Mouse (Mus musculus): ENCODE measurements around the gene Six2. TPM values are rescaled to one million over a fixed set of nuclear protein-coding genes. Genes with fewer than 3 reads are reported as not detected.
"Not testable (repeated sequence)": the region's sequence is repeated elsewhere in the genome, so short reads cannot be mapped to it uniquely, and the experiment has no call there.

The Six2 gene
- polyA plus RNA-seq, 1 experiment from 2014 or later: 0.06 TPM

- no peaks in the 10 kb centered on the region for H3K9me3 ChIP-seq (ENCODE audit: control insufficient read depth, low read length)
- H3K36me3 ChIP-seq (ENCODE audit: control insufficient read depth, insufficient read depth, low read length): no peaks in the 10 kb centered on the region
- 8% methylated on average over 11 of the region's 11 CpGs for WGBS
- H3K27ac ChIP-seq (ENCODE audit: low read length): no peak overlapping the region
- H3K4me3 ChIP-seq (ENCODE audit: low read length): no peak overlapping the region
- peaks cover 96% of the 10 kb centered on the region for H3K27me3 ChIP-seq (ENCODE audit: control insufficient read depth, insufficient read depth, low read depth, low read length)
- peaks cover 19% of the 10 kb centered on the region for H3K4me1 ChIP-seq (replicated peaks; ENCODE audit: control insufficient read depth, insufficient read depth, low read length)
- ATAC-seq (ENCODE audit: low read depth): no peak
- H3K4me2 ChIP-seq (ENCODE audit: low read depth, low read length): no peak overlapping the region
- no peak overlapping the region for H3K9ac ChIP-seq (ENCODE audit: low read length)
Measured at GRCm38 (mm10) chr17:85685689-85686281, 2.3 kb downstream of the Six2 start.

DNA sequence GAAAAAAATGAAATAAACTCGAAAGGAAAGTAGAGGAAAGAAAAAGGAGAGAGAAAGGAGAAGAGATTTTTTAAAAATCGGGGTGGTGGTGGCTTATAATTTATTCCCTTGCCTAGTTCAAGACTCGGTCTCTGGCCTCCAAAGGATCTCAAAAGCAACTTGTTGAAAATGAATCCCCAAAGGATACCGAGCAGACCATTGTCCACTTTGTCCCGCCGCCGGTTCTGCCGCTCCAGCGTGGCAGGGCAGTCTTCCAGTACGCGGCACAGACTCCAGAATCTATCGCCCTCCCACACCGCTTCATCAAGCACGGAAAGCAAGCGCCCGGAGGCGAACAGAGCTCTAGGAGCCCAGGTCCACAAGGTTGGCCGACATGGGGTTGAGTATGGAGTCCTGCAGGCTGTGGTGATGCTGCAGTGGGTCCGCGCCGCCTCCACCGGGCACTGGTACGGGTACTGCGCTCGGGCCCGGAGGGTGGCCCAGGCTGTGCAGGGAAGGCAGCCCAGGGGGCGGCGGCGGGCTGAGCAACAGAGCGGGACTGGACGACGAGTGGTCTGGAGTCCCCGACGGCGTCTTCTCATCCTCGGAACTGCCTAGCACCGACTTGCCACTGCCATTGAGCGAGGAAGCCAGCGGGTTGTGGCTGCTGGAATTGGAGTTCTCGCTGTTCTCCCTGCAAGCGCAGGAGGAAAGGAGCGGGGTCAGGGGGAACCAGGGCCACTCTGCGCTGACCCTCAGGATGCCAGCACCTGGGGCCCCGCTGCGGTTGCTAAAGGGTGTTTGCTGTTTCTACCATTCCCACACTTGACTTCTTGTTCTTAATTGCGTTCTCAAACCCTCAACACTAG is 3.0 kb downstream of the Six2 start:
- no peak for ATAC-seq (ENCODE audit: low read depth)
- peaks cover 19% of the 10 kb centered on the region for H3K4me1 ChIP-seq (replicated peaks; ENCODE audit: control insufficient read depth, insufficient read depth, low read length)
- 2% methylated on average over 46 of the region's 46 CpGs for WGBS
- H3K9me3 ChIP-seq (ENCODE audit: control insufficient read depth, low read length): no peaks in the 10 kb centered on the region
- peaks cover 96% of the 10 kb centered on the region for H3K27me3 ChIP-seq (ENCODE audit: control insufficient read depth, insufficient read depth, low read depth, low read length)
- no peak overlapping the region for H3K4me3 ChIP-seq (ENCODE audit: low read length)
- H3K36me3 ChIP-seq (ENCODE audit: control insufficient read depth, insufficient read depth, low read length): no peaks in the 10 kb centered on the region
- no peak overlapping the region for H3K4me2 ChIP-seq (ENCODE audit: low read depth, low read length)
- H3K9ac ChIP-seq (ENCODE audit: low read length): no peak overlapping the region
- H3K27ac ChIP-seq (ENCODE audit: low read length): no peak overlapping the region

- WGBS: 3% methylated on average over 6 of the region's 6 CpGs
- not testable (repeated sequence) for ATAC-seq (ENCODE audit: low read depth); H3K9me3 ChIP-seq (ENCODE audit: control insufficient read depth, low read length); H3K4me3 ChIP-seq (ENCODE audit: low read length); H3K36me3 ChIP-seq (ENCODE audit: control insufficient read depth, insufficient read depth, low read length); H3K9ac ChIP-seq (ENCODE audit: low read length); H3K4me2 ChIP-seq (ENCODE audit: low read depth, low read length); H3K27ac ChIP-seq (ENCODE audit: low read length)
- peaks cover 96% of the 10 kb centered on the region for H3K27me3 ChIP-seq (ENCODE audit: control insufficient read depth, insufficient read depth, low read depth, low read length)
- peaks cover 24% of the 10 kb centered on the region for H3K4me1 ChIP-seq (replicated peaks; ENCODE audit: control insufficient read depth, insufficient read depth, low read length)
Measured at GRCm38 (mm10) chr17:85684436-85684835, 3.6 kb downstream of the Six2 start.

DNA sequence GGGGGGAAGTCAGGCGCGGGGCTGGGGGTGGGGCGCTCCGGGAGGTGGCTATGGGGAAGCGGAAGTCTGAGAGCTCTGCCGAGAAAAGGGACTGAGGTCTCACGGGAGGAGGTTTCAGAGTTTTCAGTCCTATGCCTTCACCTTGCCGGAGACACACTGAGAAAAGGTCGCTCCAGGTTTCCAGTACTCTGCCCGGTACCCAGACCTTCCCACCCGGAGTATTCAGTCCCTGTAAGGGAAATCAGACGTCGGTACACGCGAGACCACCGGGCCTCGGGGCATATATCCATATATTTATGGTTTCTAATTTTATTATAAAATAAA is 4.1 kb downstream of the Six2 start:
- 2% methylated on average over 17 of the region's 17 CpGs for WGBS
- Histone ChIP-seq H3K4me3 (ENCODE audit: low read length) (no peak overlapping the region), H3K27me3 (ENCODE audit: control insufficient read depth, insufficient read depth, low read depth, low read length) (peaks cover 96% of the 10 kb centered on the region), H3K9me3 (ENCODE audit: control insufficient read depth, low read length) (no peaks in the 10 kb centered on the region), H3K27ac (ENCODE audit: low read length) (no peak overlapping the region), H3K4me1 (replicated peaks; ENCODE audit: control insufficient read depth, insufficient read depth, low read length) (peaks cover 20% of the 10 kb centered on the region), H3K4me2 (ENCODE audit: low read depth, low read length) (no peak overlapping the region), H3K9ac (ENCODE audit: low read length) (no peak overlapping the region), H3K36me3 (ENCODE audit: control insufficient read depth, insufficient read depth, low read length) (no peaks in the 10 kb centered on the region)
- no peak for ATAC-seq (ENCODE audit: low read depth)

- no peak overlapping the region for H3K9ac ChIP-seq (ENCODE audit: low read length)
- H3K27me3 ChIP-seq (ENCODE audit: control insufficient read depth, insufficient read depth, low read depth, low read length): peaks cover 93% of the 10 kb centered on the region
- ATAC-seq (ENCODE audit: low read depth): no peak
- H3K4me2 ChIP-seq (ENCODE audit: low read depth, low read length): no peak overlapping the region
- peaks cover 14% of the 10 kb centered on the region for H3K4me1 ChIP-seq (replicated peaks; ENCODE audit: control insufficient read depth, insufficient read depth, low read length)
- H3K4me3 ChIP-seq (ENCODE audit: low read length): no peak overlapping the region
- H3K27ac ChIP-seq (ENCODE audit: low read length): no peak overlapping the region
- H3K36me3 ChIP-seq (ENCODE audit: control insufficient read depth, insufficient read depth, low read length): no peaks in the 10 kb centered on the region
- 3% methylated on average over 25 of the region's 25 CpGs for WGBS
- no peaks in the 10 kb centered on the region for H3K9me3 ChIP-seq (ENCODE audit: control insufficient read depth, low read length)
Measured at GRCm38 (mm10) chr17:85683111-85683983, 4.7 kb downstream of the Six2 start.

DNA sequence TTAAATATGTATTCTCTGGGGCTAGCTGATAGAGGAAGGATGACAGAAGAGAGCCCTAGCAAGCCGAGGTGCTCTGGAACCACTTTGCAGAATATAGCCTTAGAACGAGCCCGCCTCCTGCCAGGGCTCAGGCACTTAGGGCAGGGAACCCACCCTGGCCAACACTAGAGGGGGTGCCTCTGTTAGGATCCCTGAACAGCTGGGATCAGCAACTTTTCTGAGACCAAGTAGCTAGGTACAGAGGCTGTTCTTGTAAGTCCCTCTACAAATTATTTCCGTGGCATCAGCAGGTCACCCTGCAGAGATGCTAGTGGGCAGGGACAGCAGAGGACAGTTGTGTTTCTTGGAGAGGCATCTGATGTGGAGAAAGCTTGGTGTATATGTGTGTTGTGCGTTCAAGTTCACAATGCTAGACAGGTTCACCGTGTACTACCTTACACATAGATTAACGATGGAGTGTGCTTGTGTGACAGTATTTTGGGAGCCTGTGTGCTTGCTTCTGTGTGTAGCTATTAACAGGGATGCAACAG is 5.8 kb downstream of the Six2 start:
- Histone ChIP-seq H3K27me3 (ENCODE audit: control insufficient read depth, insufficient read depth, low read depth, low read length) (peaks cover 82% of the 10 kb centered on the region), H3K4me3 (ENCODE audit: low read length) (no peak overlapping the region), H3K9me3 (ENCODE audit: control insufficient read depth, low read length) (no peaks in the 10 kb centered on the region), H3K4me1 (replicated peaks; ENCODE audit: control insufficient read depth, insufficient read depth, low read length) (peaks cover 5% of the 10 kb centered on the region; the same call in 1 of the 2 replicates), H3K4me2 (ENCODE audit: low read depth, low read length) (no peak overlapping the region), H3K9ac (ENCODE audit: low read length) (no peak overlapping the region), H3K36me3 (ENCODE audit: control insufficient read depth, insufficient read depth, low read length) (no peaks in the 10 kb centered on the region), H3K27ac (ENCODE audit: low read length) (no peak overlapping the region)
- 6% methylated on average over 7 of the region's 7 CpGs for WGBS
- ATAC-seq (ENCODE audit: low read depth): no peak

- H3K36me3 ChIP-seq (ENCODE audit: control insufficient read depth, insufficient read depth, low read length): no peaks in the 10 kb centered on the region
- H3K9ac ChIP-seq (ENCODE audit: low read length): no peak overlapping the region
- H3K27me3 ChIP-seq (ENCODE audit: control insufficient read depth, insufficient read depth, low read depth, low read length): peaks cover 78% of the 10 kb centered on the region
- H3K4me3 ChIP-seq (ENCODE audit: low read length): no peak overlapping the region
- H3K4me2 ChIP-seq (ENCODE audit: low read depth, low read length): no peak overlapping the region
- H3K9me3 ChIP-seq (ENCODE audit: control insufficient read depth, low read length): no peaks in the 10 kb centered on the region
- WGBS: 15% methylated on average over 6 of the region's 6 CpGs
- 0 out of 2 replicates have a peak, but pooled peaks cover 4% of the 10 kb centered on the region for H3K4me1 ChIP-seq (replicated peaks; ENCODE audit: control insufficient read depth, insufficient read depth, low read length)
- no peak overlapping the region for H3K27ac ChIP-seq (ENCODE audit: low read length)
- no peak for ATAC-seq (ENCODE audit: low read depth)
Measured at GRCm38 (mm10) chr17:85681741-85682140, 6.3 kb downstream of the Six2 start.

- no peak for ATAC-seq (ENCODE audit: low read depth)
- Histone ChIP-seq H3K27me3 (ENCODE audit: control insufficient read depth, insufficient read depth, low read depth, low read length) (peaks cover 70% of the 10 kb centered on the region), H3K4me3 (ENCODE audit: low read length) (no peak overlapping the region), H3K27ac (ENCODE audit: low read length) (no peak overlapping the region), H3K36me3 (ENCODE audit: control insufficient read depth, insufficient read depth, low read length) (no peaks in the 10 kb centered on the region), H3K9me3 (ENCODE audit: control insufficient read depth, low read length) (no peaks in the 10 kb centered on the region), H3K4me1 (replicated peaks; ENCODE audit: control insufficient read depth, insufficient read depth, low read length) (0 out of 2 replicates have a peak, but pooled peaks cover 4% of the 10 kb centered on the region), H3K9ac (ENCODE audit: low read length) (no peak overlapping the region), H3K4me2 (ENCODE audit: low read depth, low read length) (no peak overlapping the region)
- WGBS: 6% methylated on average over 19 of the region's 19 CpGs
Measured at GRCm38 (mm10) chr17:85680851-85681550, 7.1 kb downstream of the Six2 start.

All from lung, embryonic 16.5 days (tissue).